9 mouse cellular contexts compared by ENCODE assay signal in genomic region chr6:53390413-53390812, GRCm38 (mm10).
DNase-seq lines count a peak whose midpoint lies in the region; ATAC-seq and TF ChIP-seq lines count a peak whose summit lies in the region.
"Had no signal": no experiment of that assay in that cellular context is flagged by ENCODE, and none has a peak within 500 bp of the region (broad histone marks: within the 10 kb centered on the region; RNA-seq: fewer than 3 reads in every experiment).

No protein-coding gene starts in this region.

- H3K9ac ChIP-seq in limb, embryonic 14.5 days (ENCODE audit: low read depth, low read length, severe bottlenecking): no peak overlapping the region
- H3K9ac ChIP-seq: liver, embryonic 15.5 days had no signal

- intact Hi-C loops in heart, postnatal 36 days (cut with DNase I): loop anchor here (5.0 kb wide), 1 partner anchor 103 kb away; the partner anchor contains the start of gene Creb5

- WGBS in limb, embryonic 14.5 days: 15% methylated on average over 6 of the region's 6 CpGs

- no peaks in the 10 kb centered on the region for H3K9me3 ChIP-seq in limb, embryonic 14.5 days (ENCODE audit: control insufficient read depth, low read length)
- H3K9me3 ChIP-seq: liver, embryonic 15.5 days had no signal

- no peak for TF ChIP-seq POLR2A in limb, embryonic 14.5 days (IDR thresholded peaks at IDR 0.05; ENCODE audit: borderline replicate concordance, extremely low read depth, insufficient read depth, insufficient read length)

- H3K27ac ChIP-seq in limb, embryonic 14.5 days (replicated peaks; ENCODE audit: low read depth, low read length): peak overlapping the region; percentile 52; the same call in 1 of the 2 replicates
- H3K27ac ChIP-seq: liver, embryonic 15.5 days had no signal

- H3K36me3 ChIP-seq in limb, embryonic 14.5 days (ENCODE audit: control insufficient read depth, insufficient read depth, low read length): peaks cover 13% of the 10 kb centered on the region; the same call in 1 of the 2 replicates
- H3K36me3 ChIP-seq: liver, embryonic 15.5 days had no signal

- no peak overlapping the region for H3K4me2 ChIP-seq in limb, embryonic 14.5 days (replicated peaks; ENCODE audit: low read depth, low read length, severe bottlenecking)
- H3K4me2 ChIP-seq: liver, embryonic 15.5 days had no signal

- peak; percentile 59 for DNase-seq in embryo, embryonic 10 days (ENCODE audit: low spot score)
- DNase-seq in embryo, embryonic 9.5 days (ENCODE audit: extremely low spot score): no peak
- DNase-seq in thymus, postnatal 25 days: peak; percentile 7
- no peak for DNase-seq in thymus, adult 18-20 months
- DNase-seq in heart, postnatal 36 days: peak; percentile 42 to 45
- DNase-seq in limb, embryonic 14.5 days (ENCODE audit: low spot score): no peak
- DNase-seq in cerebellum, adult 9-10 months: no peak
- no peak for DNase-seq in yolk sac, embryonic 10.5 days (ENCODE audit: low spot score)

- no peak overlapping the region for H3K4me3 ChIP-seq in limb, embryonic 14.5 days (replicated peaks; ENCODE audit: low read length)
- H3K4me3 ChIP-seq: liver, embryonic 15.5 days had no signal

- ATAC-seq in limb, embryonic 14.5 days (ENCODE audit: low FRiP score, low read depth): no peak

- no peaks in the 10 kb centered on the region for H3K27me3 ChIP-seq in limb, embryonic 14.5 days (ENCODE audit: control insufficient read depth, insufficient read depth, low read length)
- H3K27me3 ChIP-seq: liver, embryonic 15.5 days had no signal

- peaks cover 38% of the 10 kb centered on the region for H3K4me1 ChIP-seq in limb, embryonic 14.5 days (ENCODE audit: control insufficient read depth, insufficient read depth, low read length)
- H3K4me1 ChIP-seq: liver, embryonic 15.5 days had no signal

Comparison
In these comparisons a context has a peak if more than half of its experiments do, and no peak if none do; other contexts are left out.
1. DNase-seq: peak in embryo, embryonic 10 days (single experiment), thymus, postnatal 25 days (single experiment) and heart, postnatal 36 days (2 of 2); none in embryo, embryonic 9.5 days (single experiment), thymus, adult 18-20 months (0 of 2), limb, embryonic 14.5 days (single experiment), cerebellum, adult 9-10 months (single experiment) and yolk sac, embryonic 10.5 days (single experiment).